8 mouse cellular contexts compared by ENCODE assay signal in the genomic region with DNA sequence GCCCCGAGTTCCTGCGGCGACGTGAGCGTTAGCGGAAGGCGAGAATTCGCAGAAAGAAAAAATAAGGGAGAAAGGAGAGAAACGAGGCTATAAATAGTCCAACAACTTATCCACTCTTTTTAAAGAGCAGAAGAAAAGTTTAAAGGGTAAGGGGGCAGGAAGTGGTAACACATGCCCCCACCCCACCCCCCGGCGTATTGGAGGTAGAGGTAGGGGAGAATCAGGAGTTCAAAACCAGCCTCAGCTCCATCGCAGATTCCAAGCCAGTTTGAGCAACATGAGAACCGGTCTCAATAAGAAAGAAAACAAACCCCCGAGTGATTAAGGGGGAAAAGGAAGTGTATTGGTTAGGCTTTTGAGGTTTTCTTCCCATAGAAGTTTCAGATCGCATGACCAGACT. TPM values are rescaled to one million over a fixed set of nuclear protein-coding genes. Genes with fewer than 3 reads are reported as not detected.
DNase-seq lines count a peak whose midpoint lies in the region; ATAC-seq and TF ChIP-seq lines count a peak whose summit lies in the region.
"Had no signal": no experiment of that assay in that cellular context is flagged by ENCODE, and none has a peak within 500 bp of the region (broad histone marks: within the 10 kb centered on the region; RNA-seq: fewer than 3 reads in every experiment).

No protein-coding gene starts in this region.

- no peaks in the 10 kb centered on the region for H3K9me3 ChIP-seq in lung, embryonic 16.5 days (ENCODE audit: control insufficient read depth, low read length)
- peaks cover 13% of the 10 kb centered on the region; the same call in 1 of the 2 replicates for H3K9me3 ChIP-seq in embryonic facial prominence, embryonic 10.5 days
- no peaks in the 10 kb centered on the region for H3K9me3 ChIP-seq in hindbrain, postnatal 0 days (ENCODE audit: low read length)
- H3K9me3 ChIP-seq in neural tube, embryonic 13.5 days = peaks cover 9% of the 10 kb centered on the region; the same call in 1 of the 2 replicates

- ATAC-seq in lung, embryonic 16.5 days (ENCODE audit: low read depth) = no peak
- no peak for ATAC-seq in hindbrain, postnatal 0 days
- no peak for ATAC-seq in neural tube, embryonic 13.5 days (ENCODE audit: low read depth)

- WGBS in lung, embryonic 16.5 days = 9% methylated on average over 15 of the region's 15 CpGs
- WGBS in embryonic facial prominence, embryonic 10.5 days = 16% methylated on average over 15 of the region's 15 CpGs
- 15% methylated on average over 15 of the region's 15 CpGs for WGBS in hindbrain, postnatal 0 days
- 17% methylated on average over 15 of the region's 15 CpGs for WGBS in neural tube, embryonic 13.5 days

- TF ChIP-seq CTCF in hindbrain, postnatal 0 days (IDR thresholded peaks at IDR 0.05; ENCODE audit: low read depth) = no peak

- H3K9ac ChIP-seq in lung, embryonic 16.5 days (ENCODE audit: low read length) = peak overlapping the region; percentile 89
- H3K9ac ChIP-seq in hindbrain, postnatal 0 days (replicated peaks; ENCODE audit: low read length) = peak overlapping the region; percentile 84
- H3K9ac ChIP-seq in neural tube, embryonic 13.5 days = peak overlapping the region; percentile 91

- peak overlapping the region; percentile 88 for H3K27ac ChIP-seq in lung, embryonic 16.5 days (ENCODE audit: low read length)
- H3K27ac ChIP-seq in embryonic facial prominence, embryonic 10.5 days (replicated peaks) = peak overlapping the region; percentile 97
- peak overlapping the region; percentile 91 for H3K27ac ChIP-seq in hindbrain, postnatal 0 days
- peak overlapping the region; percentile 92 for H3K27ac ChIP-seq in neural tube, embryonic 13.5 days (replicated peaks)

- H3K4me2 ChIP-seq in lung, embryonic 16.5 days (ENCODE audit: low read depth, low read length) = peak overlapping the region; percentile 63
- H3K4me2 ChIP-seq in hindbrain, postnatal 0 days (ENCODE audit: low read depth, low read length) = peak overlapping the region; percentile 88
- H3K4me2 ChIP-seq in neural tube, embryonic 13.5 days = peak overlapping the region; percentile 94

- H3K4me3 ChIP-seq in lung, embryonic 16.5 days (ENCODE audit: low read length) = peak overlapping the region; percentile 80
- peak overlapping the region; percentile 84 for H3K4me3 ChIP-seq in embryonic facial prominence, embryonic 10.5 days
- peak overlapping the region; percentile 59 for H3K4me3 ChIP-seq in hindbrain, postnatal 0 days (ENCODE audit: low read length)
- peak overlapping the region; percentile 61 for H3K4me3 ChIP-seq in neural tube, embryonic 13.5 days

- H3K36me3 ChIP-seq in lung, embryonic 16.5 days (ENCODE audit: control insufficient read depth, insufficient read depth, low read length) = peaks cover 5% of the 10 kb centered on the region; the same call in 1 of the 2 replicates
- peaks cover 38% of the 10 kb centered on the region for H3K36me3 ChIP-seq in embryonic facial prominence, embryonic 10.5 days (replicated peaks)
- H3K36me3 ChIP-seq in hindbrain, postnatal 0 days (ENCODE audit: insufficient read depth, low read length) = peaks cover 7% of the 10 kb centered on the region
- peaks cover 22% of the 10 kb centered on the region for H3K36me3 ChIP-seq in neural tube, embryonic 13.5 days

- DNase-seq in lung, postnatal 4 days = no peak
- no peak for DNase-seq in embryonic facial prominence, embryonic 10.5 days (ENCODE audit: low spot score)
- DNase-seq in hindbrain, postnatal 0 days (ENCODE audit: low spot score) = no peak
- DNase-seq in left cerebral cortex, adult 18-20 months (ENCODE audit: low spot score in 2 of 2) = no peak
- no peak for DNase-seq in T-cell, adult 2 months (ENCODE audit: low spot score)

- H3K27me3 ChIP-seq in lung, embryonic 16.5 days (ENCODE audit: control insufficient read depth, insufficient read depth, low read depth, low read length) = no peaks in the 10 kb centered on the region
- H3K27me3 ChIP-seq in embryonic facial prominence, embryonic 10.5 days (replicated peaks; ENCODE audit: low read depth, poor library complexity, severe bottlenecking) = no peaks in the 10 kb centered on the region
- no peaks in the 10 kb centered on the region for H3K27me3 ChIP-seq in hindbrain, postnatal 0 days (ENCODE audit: insufficient read depth, low read length)
- no peaks in the 10 kb centered on the region; the same call in 1 of the 2 replicates for H3K27me3 ChIP-seq in neural tube, embryonic 13.5 days

- H3K4me1 ChIP-seq in lung, embryonic 16.5 days (replicated peaks; ENCODE audit: control insufficient read depth, insufficient read depth, low read length) = peaks cover 11% of the 10 kb centered on the region
- H3K4me1 ChIP-seq in embryonic facial prominence, embryonic 10.5 days = peaks cover 17% of the 10 kb centered on the region
- H3K4me1 ChIP-seq in hindbrain, postnatal 0 days (ENCODE audit: insufficient read depth, low read length) = peaks cover 12% of the 10 kb centered on the region
- H3K4me1 ChIP-seq in neural tube, embryonic 13.5 days (replicated peaks) = peaks cover 17% of the 10 kb centered on the region

RNA-seq across cellular contexts. Expression of gene Cops7a, which starts 0.4 kb away (rescaled TPM):
- polyA plus RNA-seq in lung, embryonic 16.5 days (2015; fragmentation: Nextera tagmentation; extraction: Ambion mirVana) = 138 and 153 TPM in 2 replicates
- 137 and 146 TPM in 2 replicates for polyA plus RNA-seq in embryonic facial prominence, embryonic 10.5 days (2016; fragmentation: Nextera tagmentation; extraction: Ambion mirVana)
- 113 and 146 TPM in 2 replicates for total RNA-seq in hindbrain, postnatal 0 days (2014; rRNA removed)
- 97.1 and 101 TPM in 2 replicates for polyA plus RNA-seq in hindbrain, postnatal 0 days (2015; fragmentation: Nextera tagmentation; extraction: Ambion mirVana)
- polyA plus RNA-seq in neural tube, embryonic 13.5 days (2015; fragmentation: Nextera tagmentation; extraction: Ambion mirVana) = 85.4 and 96.4 TPM in 2 replicates
- 100 to 1,000 TPM; 168 TPM for total RNA-seq in left cerebral cortex, adult 18-20 months (2021)

RNA-seq across cellular contexts. Expression of gene Pianp, which starts 30.7 kb away (rescaled TPM):
- polyA plus RNA-seq in lung, embryonic 16.5 days (2015; fragmentation: Nextera tagmentation; extraction: Ambion mirVana) = 0.68 and 0.88 TPM in 2 replicates
- polyA plus RNA-seq in embryonic facial prominence, embryonic 10.5 days (2016; fragmentation: Nextera tagmentation; extraction: Ambion mirVana) = 0.82 and 1.1 TPM in 2 replicates
- 24.1 and 32.9 TPM in 2 replicates for total RNA-seq in hindbrain, postnatal 0 days (2014; rRNA removed)
- 58.9 and 65.4 TPM in 2 replicates for polyA plus RNA-seq in hindbrain, postnatal 0 days (2015; fragmentation: Nextera tagmentation; extraction: Ambion mirVana)
- polyA plus RNA-seq in neural tube, embryonic 13.5 days (2015; fragmentation: Nextera tagmentation; extraction: Ambion mirVana) = 28.4 and 28.9 TPM in 2 replicates
- total RNA-seq in left cerebral cortex, adult 18-20 months (2021) = 100 to 1,000 TPM; 194 to 195 TPM
- total RNA-seq: hematopoietic stem cell, adult 5-6 weeks had no signal

RNA-seq across cellular contexts. Expression of gene Mlf2, which starts 34.6 kb away (rescaled TPM):
- 317 and 323 TPM in 2 replicates for polyA plus RNA-seq in lung, embryonic 16.5 days (2015; fragmentation: Nextera tagmentation; extraction: Ambion mirVana)
- 390 and 408 TPM in 2 replicates for polyA plus RNA-seq in embryonic facial prominence, embryonic 10.5 days (2016; fragmentation: Nextera tagmentation; extraction: Ambion mirVana)
- total RNA-seq in hindbrain, postnatal 0 days (2014; rRNA removed) = 639 and 964 TPM in 2 replicates
- polyA plus RNA-seq in hindbrain, postnatal 0 days (2015; fragmentation: Nextera tagmentation; extraction: Ambion mirVana) = 618 and 628 TPM in 2 replicates
- polyA plus RNA-seq in neural tube, embryonic 13.5 days (2015; fragmentation: Nextera tagmentation; extraction: Ambion mirVana) = 535 and 552 TPM in 2 replicates
- total RNA-seq in left cerebral cortex, adult 18-20 months (2021) = 100 to 1,000 TPM; 626 to 639 TPM

RNA-seq across cellular contexts. Expression of gene Zfp384, which starts 43.2 kb away (rescaled TPM):
- 14.0 and 14.3 TPM in 2 replicates for polyA plus RNA-seq in lung, embryonic 16.5 days (2015; fragmentation: Nextera tagmentation; extraction: Ambion mirVana)
- 9.4 and 11.0 TPM in 2 replicates for polyA plus RNA-seq in embryonic facial prominence, embryonic 10.5 days (2016; fragmentation: Nextera tagmentation; extraction: Ambion mirVana)
- total RNA-seq in hindbrain, postnatal 0 days (2014; rRNA removed) = 37.3 and 38.6 TPM in 2 replicates
- polyA plus RNA-seq in hindbrain, postnatal 0 days (2015; fragmentation: Nextera tagmentation; extraction: Ambion mirVana) = 10.3 and 11.6 TPM in 2 replicates
- polyA plus RNA-seq in neural tube, embryonic 13.5 days (2015; fragmentation: Nextera tagmentation; extraction: Ambion mirVana) = 20.0 and 23.2 TPM in 2 replicates
- total RNA-seq in left cerebral cortex, adult 18-20 months (2021) = 10 to 100 TPM; 45.9 to 47.6 TPM

RNA-seq across cellular contexts. Expression of gene Ptms, which starts 45.8 kb away (rescaled TPM):
- 341 and 346 TPM in 2 replicates for polyA plus RNA-seq in lung, embryonic 16.5 days (2015; fragmentation: Nextera tagmentation; extraction: Ambion mirVana)
- polyA plus RNA-seq in embryonic facial prominence, embryonic 10.5 days (2016; fragmentation: Nextera tagmentation; extraction: Ambion mirVana) = 203 and 213 TPM in 2 replicates
- 913 and 1,024 TPM in 2 replicates for total RNA-seq in hindbrain, postnatal 0 days (2014; rRNA removed)
- 767 and 773 TPM in 2 replicates for polyA plus RNA-seq in hindbrain, postnatal 0 days (2015; fragmentation: Nextera tagmentation; extraction: Ambion mirVana)
- polyA plus RNA-seq in neural tube, embryonic 13.5 days (2015; fragmentation: Nextera tagmentation; extraction: Ambion mirVana) = 797 TPM in 2 replicates
- 100 to 1,000 TPM; 895 to 902 TPM for total RNA-seq in left cerebral cortex, adult 18-20 months (2021)

Comparison
In these comparisons a context has a peak if more than half of its experiments do, and no peak if none do; other contexts are left out.
1. RNA of gene Pianp, which starts 30.7 kb away (polyA plus RNA-seq): 58.9 to 65.4 TPM in hindbrain, postnatal 0 days and 28.4 to 28.9 TPM in neural tube, embryonic 13.5 days; 0.82 to 1.1 TPM in embryonic facial prominence, embryonic 10.5 days and 0.68 to 0.88 TPM in lung, embryonic 16.5 days; every median in the first group is over 10 times any median in the second.
2. Peak in every context shown above with its lines, with median percentiles within 50 percentile points of each other: H3K27ac ChIP-seq, H3K4me2 ChIP-seq, H3K4me3 ChIP-seq and H3K9ac ChIP-seq.